Comparison of ENCODE assay signal across 30 mouse cellular contexts in the genomic region with DNA sequence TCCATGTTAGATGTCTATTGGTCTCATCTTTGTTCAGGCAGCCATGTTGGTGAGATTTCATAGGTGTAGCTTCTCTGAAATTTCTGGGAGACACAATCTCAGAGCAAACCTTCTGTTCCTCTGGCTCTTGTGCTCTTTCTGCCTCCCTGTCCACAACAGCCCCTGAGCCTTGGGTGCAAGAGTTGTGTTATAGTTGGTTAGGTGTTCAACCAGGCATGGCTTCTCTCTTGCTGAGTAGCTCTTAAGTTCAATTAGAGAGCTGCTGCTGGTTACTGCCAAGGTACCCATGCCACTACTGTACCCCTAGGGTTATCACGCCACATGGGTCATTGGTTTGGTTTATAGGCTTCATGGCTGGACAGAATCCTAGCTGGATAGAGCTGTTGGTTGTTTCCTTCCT. TPM values are rescaled to one million over a fixed set of nuclear protein-coding genes. Genes with fewer than 3 reads are reported as not detected.
"Had no signal": no experiment of that assay in that cellular context is flagged by ENCODE, and none has a peak within 500 bp of the region (broad histone marks: within the 10 kb centered on the region; RNA-seq: fewer than 3 reads in every experiment).

No protein-coding gene starts in this region.

- ATAC-seq: forebrain, embryonic 15.5 days; forebrain, postnatal 0 days; hindbrain, postnatal 0 days; intestine, embryonic 16.5 days; liver, embryonic 12.5 days had no signal

- H3K4me3 ChIP-seq: forebrain, embryonic 15.5 days; heart, adult 2 months; heart, embryonic 13.5 days; heart, embryonic 15.5 days; hindbrain, embryonic 13.5 days; hindbrain, embryonic 15.5 days; limb, embryonic 13.5 days; limb, embryonic 15.5 days; liver, embryonic 12.5 days had no signal

- H3K27ac ChIP-seq: forebrain, embryonic 15.5 days; heart, adult 2 months; heart, embryonic 13.5 days; heart, embryonic 15.5 days; hindbrain, embryonic 13.5 days; hindbrain, embryonic 15.5 days; hindbrain, postnatal 0 days; limb, embryonic 13.5 days; limb, embryonic 15.5 days; liver, embryonic 12.5 days; liver, embryonic 14.5 days had no signal

- DNase-seq: forebrain, postnatal 0 days; gastrocnemius, postnatal 14 days; gastrocnemius, postnatal 36 days; heart, adult 11 months; heart, adult 2 months; heart, postnatal 14 days; heart, postnatal 36 days; kidney, adult 18-20 months; layer of hippocampus, adult 9-11 months; layer of hippocampus, postnatal 36 days; left cerebral cortex, postnatal 4 days had no signal

- H3K4me2 ChIP-seq: forebrain, embryonic 15.5 days; heart, embryonic 11.5 days; heart, embryonic 13.5 days; heart, embryonic 15.5 days; hindbrain, embryonic 13.5 days; hindbrain, embryonic 15.5 days; limb, embryonic 13.5 days; limb, embryonic 15.5 days; liver, embryonic 12.5 days had no signal

- H3K9ac ChIP-seq: forebrain, embryonic 15.5 days; forebrain, postnatal 0 days; heart, embryonic 13.5 days; heart, embryonic 15.5 days; hindbrain, embryonic 13.5 days; hindbrain, embryonic 15.5 days; limb, embryonic 13.5 days; limb, embryonic 15.5 days; liver, embryonic 12.5 days; liver, embryonic 14.5 days had no signal

- H3K9me3 ChIP-seq: forebrain, embryonic 15.5 days; heart, embryonic 13.5 days; heart, embryonic 15.5 days; hindbrain, embryonic 13.5 days; hindbrain, embryonic 15.5 days; limb, embryonic 15.5 days; liver, embryonic 12.5 days had no signal

- H3K27me3 ChIP-seq: hindbrain, embryonic 15.5 days; limb, embryonic 15.5 days had no signal

- H3K36me3 ChIP-seq: forebrain, embryonic 15.5 days; heart, embryonic 13.5 days; heart, embryonic 15.5 days; hindbrain, embryonic 13.5 days; hindbrain, embryonic 15.5 days; limb, embryonic 13.5 days; limb, embryonic 15.5 days; liver, embryonic 12.5 days had no signal

RNA-seq across cellular contexts. Expression of gene Tepp, which starts 5.0 kb away (rescaled TPM):
- polyA plus RNA-seq: heart, embryonic 11.5 days; heart, postnatal 0 days; hindbrain, embryonic 11.5 days; intestine, embryonic 14.5 days; intestine, embryonic 16.5 days; large intestine, adult 2 months; liver, adult 2 months; liver, embryonic 12.5 days; liver, embryonic 14.5 days; liver, embryonic 16.5 days had no signal

RNA-seq across cellular contexts. Expression of gene Cngb1, which starts 9.0 kb away (rescaled TPM):
- polyA plus RNA-seq: heart, embryonic 11.5 days; limb, embryonic 11.5 days; liver, embryonic 12.5 days had no signal
